17 mouse cellular contexts compared by ENCODE assay signal in genomic region chr10:60744543-60745290, GRCm38 (mm10). TPM values are rescaled to one million over a fixed set of nuclear protein-coding genes. Genes with fewer than 3 reads are reported as not detected.
A peak's percentile ranks its signal among the peaks of the same experiment; 100 is the strongest.
DNase-seq lines count a peak whose midpoint lies in the region; ATAC-seq and TF ChIP-seq lines count a peak whose summit lies in the region.
"Had no signal": no experiment of that assay in that cellular context is flagged by ENCODE, and none has a peak within 500 bp of the region (broad histone marks: within the 10 kb centered on the region; RNA-seq: fewer than 3 reads in every experiment).

No protein-coding gene starts in this region.

- no peak overlapping the region for H3K27ac ChIP-seq in kidney, adult 2 months (ENCODE audit: insufficient read depth, low read depth, low read length)
- H3K27ac ChIP-seq in bone marrow macrophage, adult 2 months (ENCODE audit: insufficient read depth, low read depth, low read length): peak overlapping the region; percentile 93
- H3K27ac ChIP-seq in forebrain, embryonic 15.5 days (replicated peaks): no peak overlapping the region
- H3K27ac ChIP-seq: hindbrain, postnatal 0 days had no signal

- TF ChIP-seq CTCF in kidney, adult 2 months (conservative IDR thresholded peaks at IDR 0.05; ENCODE audit: insufficient read depth, insufficient read length, low read depth, low read length): no peak
- TF ChIP-seq CTCF in bone marrow macrophage, adult 2 months (IDR thresholded peaks at IDR 0.05; ENCODE audit: low read depth, low read length): no peak

- no peaks in the 10 kb centered on the region for H3K27me3 ChIP-seq in kidney, adult 2 months (replicated peaks; ENCODE audit: control insufficient read depth, insufficient read depth, low read length)
- no peaks in the 10 kb centered on the region for H3K27me3 ChIP-seq in forebrain, embryonic 15.5 days
- H3K27me3 ChIP-seq: megakaryocyte, embryonic 14.5 days had no signal

- no peaks in the 10 kb centered on the region for H3K36me3 ChIP-seq in kidney, adult 2 months (ENCODE audit: control insufficient read depth, insufficient read depth, low read length)
- H3K36me3 ChIP-seq in forebrain, embryonic 15.5 days: no peaks in the 10 kb centered on the region

- H3K4me2 ChIP-seq in forebrain, embryonic 15.5 days (replicated peaks): no peak overlapping the region

- no peak for TF ChIP-seq POLR2A in kidney, adult 2 months (IDR thresholded peaks at IDR 0.05; ENCODE audit: low read depth, low read length)
- TF ChIP-seq POLR2A in bone marrow macrophage, adult 2 months (IDR thresholded peaks at IDR 0.05; ENCODE audit: borderline replicate concordance, low read depth, low read length): no peak

- intact Hi-C loops in heart, postnatal 36 days (cut with DNase I): no loop called here

- no peak overlapping the region for H3K9ac ChIP-seq in forebrain, embryonic 15.5 days (replicated peaks)
- H3K9ac ChIP-seq: liver, postnatal 0 days had no signal

- 68% methylated on average over 14 of the region's 14 CpGs for WGBS in kidney, adult 2 months
- WGBS in forebrain, embryonic 15.5 days: 94% methylated on average over 14 of the region's 14 CpGs

- no peak overlapping the region for H3K4me3 ChIP-seq in kidney, adult 2 months (ENCODE audit: insufficient read depth, low read depth, low read length)
- no peak overlapping the region for H3K4me3 ChIP-seq in bone marrow macrophage, adult 2 months (ENCODE audit: insufficient read depth, low read length)
- H3K4me3 ChIP-seq in forebrain, embryonic 15.5 days: no peak overlapping the region

- DNase-seq in kidney, adult 2 months: peak; percentile 51
- DNase-seq in kidney, postnatal 4 days: no peak
- DNase-seq in lung, postnatal 36 days: peak; percentile 34
- no peak for DNase-seq in lung, postnatal 10 days
- no peak for DNase-seq in heart, postnatal 36 days
- DNase-seq: adrenal gland, adult 2 months; cerebellum, adult 8-10 months; heart, postnatal 10 days; liver, postnatal 0 days; thymus, postnatal 4 days had no signal

- no peaks in the 10 kb centered on the region for H3K9me3 ChIP-seq in forebrain, embryonic 15.5 days

- ATAC-seq in megakaryocyte, adult 5-6 weeks (ENCODE audit: poor library complexity, severe bottlenecking): peak; percentile 77
- no peak for ATAC-seq in forebrain, embryonic 15.5 days (replicated peaks)
- ATAC-seq: forebrain, embryonic 14.5 days; hindbrain, postnatal 0 days; liver, postnatal 0 days; midbrain, embryonic 16.5 days had no signal

- H3K4me1 ChIP-seq in kidney, adult 2 months (ENCODE audit: control insufficient read depth, insufficient read depth, low read length): peaks cover 5% of the 10 kb centered on the region; the same call in 1 of the 2 replicates
- peaks cover 66% of the 10 kb centered on the region for H3K4me1 ChIP-seq in bone marrow macrophage, adult 2 months (ENCODE audit: control insufficient read depth, insufficient read depth, low read length)
- H3K4me1 ChIP-seq in forebrain, embryonic 15.5 days: peaks cover 15% of the 10 kb centered on the region

RNA-seq across cellular contexts. Expression of gene Slc29a3, which starts 7.9 kb away (rescaled TPM):
- polyA plus RNA-seq in kidney, adult 2 months (2012; rRNA removed): 38.6 and 43.5 TPM in 2 replicates
- 42.7 and 50.8 TPM in 2 replicates for polyA plus RNA-seq in bone marrow macrophage, adult 2 months (2012; ENCODE audit: insufficient read depth, insufficient read length, missing spikeins)
- 74.1 and 81.6 TPM in 2 replicates for total RNA-seq in megakaryocyte, adult 5-6 weeks (2015)
- total RNA-seq in megakaryocyte, adult 5-6 weeks (2017): 25.5 and 32.2 TPM in 2 replicates
- 13.2 and 13.9 TPM in 2 replicates for polyA plus RNA-seq in forebrain, embryonic 15.5 days (2015; fragmentation: Nextera tagmentation; extraction: Ambion mirVana)
- total RNA-seq in heart, postnatal 36 days (2021): 1 to 10 TPM; 3.2 to 6.7 TPM

RNA-seq across cellular contexts. Expression of gene Cdh23, which starts 48.4 kb away (rescaled TPM):
- polyA plus RNA-seq in kidney, adult 2 months (2012; rRNA removed): 0.17 and 0.35 TPM in 2 replicates
- polyA plus RNA-seq in bone marrow macrophage, adult 2 months (2012; ENCODE audit: insufficient read depth, insufficient read length, missing spikeins): not detected in 2 replicates
- total RNA-seq in megakaryocyte, adult 5-6 weeks (2015): 0.16 and 0.36 TPM in 2 replicates
- 0.29 and 0.77 TPM in 2 replicates for total RNA-seq in megakaryocyte, adult 5-6 weeks (2017)
- polyA plus RNA-seq in forebrain, embryonic 15.5 days (2015; fragmentation: Nextera tagmentation; extraction: Ambion mirVana): 1.2 and 2.7 TPM in 2 replicates
- total RNA-seq in heart, postnatal 36 days (2021): 1 to 10 TPM; 5.5 to 7.0 TPM

Comparison
In these comparisons a context has a peak if more than half of its experiments do, and no peak if none do; other contexts are left out.
1. DNase-seq: peak in kidney, adult 2 months (single experiment) and lung, postnatal 36 days (single experiment); none in kidney, postnatal 4 days (0 of 2), lung, postnatal 10 days (single experiment) and heart, postnatal 36 days (0 of 2).